Mouse (Mus musculus): ENCODE data around the gene Hacd4.
A peak's percentile ranks its signal among the peaks of the same experiment; 100 is the strongest.

The Hacd4 gene

DNA sequence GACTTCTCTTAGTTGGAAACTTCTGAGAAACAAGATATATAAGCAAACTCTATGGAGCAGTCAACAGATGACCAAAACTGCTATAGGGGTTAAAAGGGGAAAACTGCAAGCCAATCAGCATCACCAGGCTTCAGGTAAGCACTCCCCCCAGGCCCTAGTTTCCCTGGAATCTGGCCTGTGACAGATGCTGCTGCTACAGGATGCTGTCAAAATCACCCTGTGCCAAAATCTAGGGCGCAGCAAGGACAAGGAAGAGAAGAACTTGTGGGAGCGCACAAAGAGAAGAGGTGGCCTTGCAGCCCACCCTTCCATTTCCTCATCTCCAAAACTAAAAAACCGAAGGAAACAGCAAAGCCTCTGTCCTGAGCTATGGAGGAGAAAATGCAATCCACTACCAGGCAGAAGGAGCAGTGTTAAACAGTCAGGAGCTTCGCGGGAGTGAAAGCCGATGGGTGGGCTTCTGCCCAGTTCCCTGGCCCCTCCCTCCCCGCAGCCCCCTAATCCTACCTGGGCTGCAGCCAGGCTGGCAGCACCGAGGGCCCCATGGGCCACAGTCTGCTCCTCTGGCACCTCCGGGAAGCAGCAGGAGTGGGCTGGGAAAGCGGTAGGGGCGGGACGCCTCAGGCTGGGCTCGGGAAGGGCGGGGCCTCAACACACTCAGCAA, at the start of gene Hacd4:
TSS of gene Hacd4 (minus strand) at position 603 of the 664 bp plus-strand sequence.
- peak; percentile 2 for DNase-seq

DNA sequence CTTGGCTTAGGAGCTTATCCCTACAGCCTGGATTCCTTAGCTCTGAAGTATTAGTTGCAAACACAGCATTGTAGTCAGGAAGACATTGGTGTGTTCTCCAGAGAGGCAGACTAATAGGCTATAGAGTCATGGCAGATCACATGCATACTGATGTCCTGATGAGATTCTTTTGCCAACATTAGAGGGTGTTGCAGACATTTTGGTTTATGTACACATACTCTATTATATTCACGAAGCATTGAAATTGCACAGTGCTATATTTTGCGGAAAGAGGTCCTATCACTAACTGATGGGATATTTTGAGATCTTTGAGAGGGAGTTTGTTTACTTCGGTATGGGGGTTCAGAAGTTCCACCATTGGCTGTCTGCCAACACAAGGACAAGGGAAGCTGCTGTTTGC, 49.4 kb upstream of the Hacd4 start:
- no peak for DNase-seq

DNA sequence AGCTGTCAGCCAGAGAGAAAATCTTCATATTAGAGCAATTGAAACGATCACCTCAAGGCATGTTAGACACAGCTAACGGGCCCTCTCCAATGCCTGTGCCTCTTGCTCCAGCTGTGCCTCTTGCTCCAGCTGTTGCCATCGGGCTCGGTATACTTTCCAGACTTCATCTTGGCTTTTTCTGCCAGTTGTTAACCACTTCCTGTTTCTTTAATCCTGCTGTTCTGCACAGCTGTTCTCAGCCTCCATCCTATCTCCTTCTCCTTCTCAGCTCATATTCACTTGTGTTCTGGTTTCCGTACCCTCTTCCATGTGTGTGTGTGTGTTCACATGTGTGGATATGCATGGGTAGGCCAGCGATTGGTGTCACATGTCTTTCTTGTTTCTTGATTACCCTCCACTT, 41.4 kb upstream of the Hacd4 start:
- no peak for DNase-seq

DNA sequence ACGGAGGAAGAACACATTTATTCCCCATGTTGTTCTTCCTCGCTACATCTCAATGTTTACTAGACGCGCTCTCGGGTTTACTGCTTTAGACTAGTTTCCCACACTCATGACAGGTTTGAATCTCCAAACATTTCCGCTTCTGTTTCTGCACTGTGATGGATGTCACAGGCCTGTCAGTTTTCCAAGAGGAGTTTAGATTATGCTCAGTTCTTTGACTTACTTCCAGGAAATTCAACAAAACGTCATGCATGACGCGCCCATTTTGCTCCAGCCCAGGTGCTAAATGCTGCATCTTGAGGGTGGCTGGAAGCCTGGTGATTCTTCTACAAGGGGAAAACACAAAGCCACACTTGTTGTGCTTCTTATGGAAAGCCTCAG, 40.1 kb upstream of the Hacd4 start:
- DNase-seq: no peak

DNA sequence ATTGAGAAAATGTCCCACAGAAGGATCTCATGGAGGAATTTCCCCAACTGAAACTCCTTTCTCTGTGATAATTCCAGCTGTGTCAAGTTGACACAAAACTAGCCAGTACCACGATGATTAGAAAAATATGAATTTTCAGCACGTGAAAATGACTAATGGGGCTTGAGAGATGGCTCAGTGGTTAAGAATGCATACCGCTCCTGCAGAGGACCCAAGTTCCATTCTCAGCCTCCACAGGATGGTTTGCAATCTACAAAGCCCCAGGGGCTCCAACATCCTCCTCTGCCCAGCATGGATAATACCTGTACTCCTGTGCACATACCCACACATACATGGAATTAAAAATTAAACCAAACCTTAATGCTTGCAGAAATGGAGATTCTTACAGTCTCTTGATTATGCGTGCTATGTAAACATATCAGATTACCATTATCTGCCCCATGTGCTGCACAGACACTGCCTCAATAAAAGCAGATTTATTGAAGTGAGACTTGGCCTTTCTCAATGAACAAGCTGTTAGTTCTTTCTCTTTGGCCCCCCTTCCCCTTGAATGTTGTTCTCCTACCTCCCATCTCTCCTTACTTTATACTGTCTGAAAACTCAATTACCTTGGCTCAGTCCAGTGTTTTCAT, 39.6 kb upstream of the Hacd4 start:
- DNase-seq: no peak

DNA sequence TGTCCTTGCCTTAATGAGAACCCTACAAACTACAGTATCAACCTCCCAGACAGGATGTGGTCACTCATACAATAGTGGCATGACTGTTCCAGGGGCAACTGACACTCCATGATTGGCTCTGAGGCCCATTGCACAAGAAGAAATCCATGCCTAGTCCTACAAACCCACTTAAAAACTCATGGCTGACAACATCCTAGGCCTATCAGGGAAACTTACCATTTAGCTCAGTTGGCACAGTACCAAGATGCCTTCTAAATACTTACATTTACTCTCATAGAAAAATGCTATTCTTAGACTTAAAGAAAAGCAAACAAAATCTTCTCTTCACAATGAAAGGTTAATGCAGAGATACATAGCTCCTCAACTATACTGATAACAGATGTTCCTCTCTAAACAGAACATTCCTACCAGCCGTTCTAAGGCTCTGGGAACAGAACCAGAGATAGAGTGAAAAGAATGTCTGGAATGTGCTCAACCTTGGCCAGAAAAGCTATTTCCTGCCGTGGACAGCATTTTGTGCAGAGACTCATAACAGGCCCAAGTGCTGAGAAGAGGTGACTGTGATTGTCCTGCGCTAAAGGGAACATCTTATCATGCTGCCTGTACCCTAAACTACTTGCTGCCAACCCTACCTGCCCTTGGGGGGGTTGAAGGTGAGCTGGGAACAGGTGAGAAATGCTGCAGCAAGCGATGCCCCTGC, 37.9 kb upstream of the Hacd4 start:
- no peak for DNase-seq

DNA sequence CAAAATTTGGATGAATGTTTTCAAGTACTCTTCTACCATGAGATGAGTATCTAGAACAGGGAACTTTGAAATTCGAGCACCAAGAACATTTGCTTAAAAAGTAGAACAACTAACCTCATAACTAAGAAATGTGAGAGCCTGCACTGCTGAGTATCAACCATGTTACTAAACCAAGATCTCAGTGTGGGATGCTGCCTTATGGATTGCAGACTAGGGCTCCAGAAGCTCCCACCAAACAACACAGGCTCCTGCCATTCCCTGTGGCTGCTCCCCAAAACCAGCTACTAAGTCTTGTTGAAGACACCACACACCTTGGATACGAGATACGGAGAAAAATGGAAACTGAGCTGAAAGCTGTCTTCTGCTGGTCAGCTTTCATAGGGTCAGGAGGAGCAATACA, 37.4 kb upstream of the Hacd4 start:
- no peak for DNase-seq

DNA sequence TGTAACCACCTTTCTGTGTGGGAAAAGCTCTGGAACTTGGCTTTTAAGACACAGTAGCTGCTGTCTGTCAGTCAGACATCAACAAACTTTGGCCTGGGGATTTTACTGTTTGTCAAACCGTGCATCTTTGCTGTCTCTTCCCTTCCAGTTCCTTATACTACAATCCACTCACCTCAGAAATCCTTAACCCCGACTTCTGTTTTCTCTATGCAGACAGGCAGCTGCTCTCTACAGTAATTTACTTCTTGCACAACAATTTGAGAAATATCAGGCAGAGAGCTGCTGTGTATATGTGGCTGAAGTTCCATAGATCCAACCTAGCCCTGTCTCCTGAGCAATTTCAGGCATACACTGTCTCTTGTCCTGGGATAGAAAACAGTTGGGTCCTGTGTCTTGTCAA, 32.8 kb upstream of the Hacd4 start:
- DNase-seq: no peak

DNA sequence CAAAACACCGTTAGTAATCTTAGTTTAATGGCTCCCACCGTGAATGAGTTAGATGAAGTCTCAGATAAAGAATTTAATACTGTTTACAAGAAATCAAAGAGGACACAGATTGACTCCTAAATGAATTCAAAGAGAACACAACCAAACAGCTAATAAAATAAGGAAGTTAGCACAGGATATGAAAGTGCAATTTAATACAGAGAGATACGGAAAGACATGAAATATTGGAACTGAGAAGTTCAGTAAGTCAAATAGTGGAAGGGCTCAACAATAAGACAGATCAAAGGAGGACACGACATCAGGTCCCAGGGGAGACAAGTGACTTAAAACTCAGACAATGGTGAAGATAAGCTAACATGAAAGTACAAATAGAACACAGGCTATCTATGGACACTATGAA, 25.8 kb upstream of the Hacd4 start:
- DNase-seq: no peak

DNA sequence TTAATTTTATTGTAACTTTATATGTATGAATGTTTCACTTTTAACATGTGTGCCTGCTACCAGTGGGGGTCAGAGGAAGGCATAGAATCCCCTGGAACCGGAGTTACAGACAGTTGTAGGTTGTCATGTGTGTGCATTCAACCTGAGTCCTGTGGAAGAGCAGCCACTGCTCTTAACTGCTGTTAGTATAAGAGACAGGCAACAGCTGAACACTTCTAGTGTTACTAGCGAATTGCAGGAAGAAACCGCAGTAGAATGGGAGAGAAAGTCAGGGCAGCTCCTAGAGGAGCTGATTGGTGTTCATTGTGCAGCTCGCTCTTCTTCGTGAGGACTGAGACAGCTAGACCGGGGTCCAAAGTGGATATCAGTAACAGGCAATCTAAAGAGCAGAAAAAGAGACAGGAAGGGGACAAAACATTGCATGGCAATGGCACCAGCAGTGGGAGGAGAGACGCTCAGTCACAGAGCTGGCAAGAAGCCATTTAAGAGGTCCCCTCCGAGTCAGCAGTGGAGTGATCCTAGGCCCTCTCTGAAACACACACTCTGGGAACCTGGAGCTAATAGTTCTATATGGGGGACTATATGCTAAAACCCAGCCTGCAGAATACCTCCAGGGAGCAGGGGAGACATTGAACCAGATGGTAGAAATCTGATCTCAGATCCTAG, 24.4 kb upstream of the Hacd4 start:
- no peak for DNase-seq

DNA sequence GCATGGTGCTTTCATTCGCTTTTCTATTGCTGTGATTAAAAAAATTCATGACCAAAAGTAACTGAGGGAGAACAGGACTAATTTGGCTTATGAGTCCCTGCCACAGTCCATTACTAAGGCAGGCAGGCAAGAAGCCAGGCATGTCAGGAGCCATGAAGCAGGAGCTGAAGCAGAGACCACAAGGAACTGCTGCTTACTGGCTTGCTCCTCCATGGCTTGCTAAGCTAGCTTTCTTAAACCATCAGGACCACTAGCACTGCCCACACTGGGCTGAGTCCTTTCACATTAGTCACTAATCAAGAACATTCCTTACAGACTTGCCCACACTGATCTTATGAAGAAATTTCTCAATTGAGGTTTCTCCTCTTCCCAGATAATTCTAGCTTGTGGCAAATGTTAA, 23.8 kb upstream of the Hacd4 start:
- no peak for DNase-seq

DNA sequence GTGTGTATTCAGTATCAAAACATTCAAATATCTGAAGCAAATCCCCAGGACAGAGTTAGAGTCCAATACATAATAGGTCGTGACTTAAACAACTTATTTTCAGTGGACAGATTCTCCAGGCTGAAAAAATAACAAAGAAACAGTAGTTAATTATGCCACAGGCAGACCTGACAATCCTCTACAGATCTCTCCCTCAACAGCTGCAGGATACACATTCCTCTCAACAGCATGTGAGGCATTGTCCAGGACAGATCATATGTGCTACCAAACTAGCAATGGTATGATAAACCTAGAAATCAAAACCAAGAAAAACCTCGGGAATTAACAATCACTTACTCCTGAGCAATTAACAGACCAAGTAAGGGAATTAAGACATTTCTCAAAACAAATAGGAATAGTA, 22.6 kb upstream of the Hacd4 start:
- DNase-seq: no peak

DNA sequence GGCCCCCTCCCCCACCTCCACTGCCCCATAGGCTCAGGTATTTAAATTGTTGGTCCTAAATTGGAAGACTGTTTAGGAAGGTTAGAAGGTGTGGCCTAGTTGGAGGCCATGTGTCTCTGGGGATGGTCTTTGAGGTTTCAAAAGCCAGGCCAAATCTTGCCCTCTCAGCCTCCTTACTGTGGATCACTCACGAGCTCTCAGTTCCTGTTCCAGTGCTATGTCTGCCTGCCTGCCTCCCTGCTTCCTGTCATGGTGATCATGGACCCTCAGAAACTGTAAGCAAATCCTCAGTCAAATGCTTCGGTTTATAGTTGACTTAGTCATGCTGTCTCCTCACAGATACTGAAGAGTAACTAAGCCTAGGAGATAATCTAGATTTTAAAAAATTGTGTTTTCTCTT, 19.9 kb upstream of the Hacd4 start:
- no peak for DNase-seq

DNA sequence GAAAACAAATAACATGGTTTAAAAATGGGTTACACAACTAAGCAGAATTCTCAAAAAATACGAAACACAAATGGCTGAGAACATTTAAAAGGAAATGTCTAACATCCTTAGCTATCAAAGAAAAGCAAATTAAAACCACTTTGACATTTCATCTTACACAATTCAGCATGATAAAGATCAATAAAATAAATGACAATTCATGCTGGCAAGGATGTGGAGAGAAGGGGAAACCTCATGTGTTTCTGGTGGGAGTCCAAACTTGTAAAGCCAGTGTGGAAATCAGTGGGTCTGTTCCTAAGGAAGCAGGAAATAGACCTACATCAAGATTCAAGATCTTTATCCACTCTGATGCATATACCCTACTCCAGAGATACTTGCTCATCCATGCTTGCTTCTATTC, 19.4 kb upstream of the Hacd4 start:
- DNase-seq: no peak

DNA sequence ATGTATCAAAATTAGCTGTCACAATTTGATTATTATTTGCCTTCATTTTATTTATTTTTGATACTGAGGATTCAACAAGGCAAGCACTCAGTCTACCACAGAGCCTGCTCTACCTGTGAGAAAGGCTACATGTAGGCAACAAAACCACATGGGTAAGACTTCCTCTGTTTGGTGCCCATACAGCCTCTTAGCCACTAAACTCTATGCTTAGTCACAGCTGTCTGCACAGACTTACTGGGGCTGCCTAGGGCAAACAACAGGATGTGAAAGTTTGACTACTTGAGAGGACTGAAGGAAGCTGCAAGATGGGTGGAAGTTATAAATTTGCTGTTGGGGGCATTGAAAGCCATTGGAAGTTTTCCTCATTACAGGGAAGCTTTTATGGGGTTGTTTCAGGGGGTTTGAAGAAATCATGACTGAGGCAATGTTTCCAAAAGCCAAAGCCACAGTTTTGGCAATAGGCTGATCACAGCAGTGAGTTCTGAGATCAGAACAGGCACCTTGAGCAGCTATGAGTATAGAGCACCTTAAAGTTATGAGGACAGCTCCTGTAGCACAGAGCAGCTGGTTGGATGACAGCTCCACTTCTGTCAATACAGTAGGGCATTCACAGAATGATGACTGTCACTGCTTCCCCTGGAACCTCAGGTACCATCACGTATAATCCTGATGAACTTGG, 11.5 kb upstream of the Hacd4 start:
- DNase-seq: no peak

DNA sequence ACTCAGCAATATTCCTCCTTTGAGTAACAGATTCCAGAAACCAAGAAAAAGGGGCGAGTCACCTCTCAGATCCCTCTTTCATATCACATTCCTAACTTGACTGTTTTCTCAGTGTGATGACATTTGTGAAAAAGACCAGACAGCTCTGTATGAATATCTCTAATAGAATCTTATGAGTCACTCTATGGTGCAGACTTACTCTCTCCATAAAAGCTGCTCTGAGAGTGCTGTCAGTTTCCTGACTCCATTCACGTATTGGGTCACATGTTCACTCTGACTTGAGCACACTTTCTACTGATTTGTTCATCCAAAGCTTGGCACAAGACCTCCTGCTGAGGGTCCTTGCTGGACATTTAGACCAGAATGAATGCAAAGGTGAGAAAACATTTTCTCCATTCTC, 10.2 kb upstream of the Hacd4 start:
- no peak for DNase-seq

DNA sequence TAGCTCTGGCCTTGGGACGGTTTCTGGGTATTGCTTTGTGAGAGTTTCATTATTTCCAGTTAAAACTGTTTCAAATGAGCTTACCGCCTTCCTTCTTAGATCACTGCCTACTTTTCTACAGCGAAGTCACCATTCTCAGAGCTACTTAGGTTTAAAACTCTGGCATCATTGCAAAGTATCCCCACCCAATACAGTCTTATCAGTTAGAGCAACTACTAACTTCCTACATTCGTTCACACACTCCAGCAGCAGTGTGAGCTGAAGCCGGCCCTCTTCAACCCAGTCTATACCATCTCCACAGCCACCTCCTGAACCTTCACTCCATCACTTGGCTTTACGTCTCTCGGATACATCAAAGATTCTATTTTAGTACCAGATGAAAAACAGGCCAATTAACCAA, 2.1 kb upstream of the Hacd4 start:
- no peak for DNase-seq

DNA sequence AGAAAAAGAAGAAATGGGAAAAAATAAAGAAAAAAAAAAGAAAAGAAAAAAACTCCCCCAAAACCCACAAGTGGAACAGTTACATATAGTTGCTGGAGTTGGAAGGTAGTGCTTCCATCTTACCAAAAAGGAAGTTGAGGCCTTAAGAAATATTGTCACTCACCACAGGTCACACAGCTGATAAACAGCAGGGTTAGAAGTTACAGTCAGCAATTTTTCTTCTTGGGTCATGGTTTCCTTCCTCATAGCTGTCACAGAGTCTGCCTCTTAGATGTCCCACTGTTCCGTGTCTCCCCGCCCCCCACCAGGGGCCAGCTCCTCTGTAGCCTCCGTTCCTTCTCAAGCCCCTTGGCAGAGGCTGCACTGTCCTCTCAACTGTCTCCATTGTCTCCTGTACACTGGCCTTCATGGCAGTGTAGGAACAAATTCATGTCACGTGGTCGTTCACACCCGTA, 968 bp upstream of the Hacd4 start:
- DNase-seq: no peak

DNA sequence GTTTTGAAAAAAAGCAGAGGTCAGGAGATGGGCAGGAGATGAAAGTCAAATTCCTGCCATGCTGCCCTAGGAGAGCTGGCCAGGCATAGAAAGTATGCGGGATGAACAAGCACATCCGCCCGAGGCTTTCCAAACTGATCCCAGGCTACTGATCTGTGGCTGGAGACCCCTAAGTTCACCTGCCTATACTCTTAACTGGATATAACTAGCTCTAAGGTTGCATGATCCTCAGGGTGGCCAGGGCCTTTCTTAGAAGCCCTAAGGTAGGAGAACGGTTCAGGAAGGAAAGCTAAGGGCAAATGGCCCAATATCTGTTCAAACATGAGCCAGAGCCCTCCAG, 232 bp upstream of the Hacd4 start:
- DNase-seq: no peak

DNA sequence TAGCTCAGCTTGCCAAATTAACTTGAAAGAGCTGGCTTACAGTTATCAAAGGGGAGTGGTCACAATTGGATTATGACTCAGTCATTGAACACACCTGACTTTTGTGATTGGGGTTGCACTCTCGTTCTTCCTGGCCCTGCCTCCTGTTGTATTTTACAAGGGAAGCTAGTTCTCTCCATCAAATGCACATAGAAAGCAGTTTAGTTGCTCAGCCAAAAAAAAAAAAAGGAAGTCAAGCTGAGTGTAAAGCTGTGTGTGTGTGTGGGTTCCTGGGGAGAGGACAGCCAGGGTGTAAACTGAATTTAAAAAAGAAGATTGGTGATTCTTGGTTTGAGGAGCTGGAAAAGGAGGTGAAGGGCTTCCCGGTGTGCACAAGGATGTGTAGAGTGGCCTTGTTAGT, 811 bp downstream of the Hacd4 start:
- DNase-seq: no peak

DNA sequence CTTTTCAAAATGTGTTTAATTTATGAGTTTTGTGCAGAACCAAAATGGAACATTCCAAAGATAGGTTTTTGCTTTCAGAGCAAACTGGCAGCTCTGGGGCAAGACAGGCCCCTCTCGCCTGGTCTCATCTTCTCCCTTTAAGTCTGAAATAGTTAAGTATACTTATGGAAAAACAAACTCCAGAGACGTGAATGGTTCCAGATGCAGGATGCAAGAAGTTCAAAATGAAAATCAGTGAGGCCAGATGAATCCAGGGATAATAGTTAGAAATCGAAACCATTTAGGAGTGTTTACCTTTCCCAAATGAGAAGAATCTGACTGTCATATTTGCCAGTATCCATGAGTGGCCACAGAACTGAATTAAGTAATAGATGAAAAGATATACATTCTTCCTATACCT, 1.6 kb downstream of the Hacd4 start:
- DNase-seq: no peak

DNA sequence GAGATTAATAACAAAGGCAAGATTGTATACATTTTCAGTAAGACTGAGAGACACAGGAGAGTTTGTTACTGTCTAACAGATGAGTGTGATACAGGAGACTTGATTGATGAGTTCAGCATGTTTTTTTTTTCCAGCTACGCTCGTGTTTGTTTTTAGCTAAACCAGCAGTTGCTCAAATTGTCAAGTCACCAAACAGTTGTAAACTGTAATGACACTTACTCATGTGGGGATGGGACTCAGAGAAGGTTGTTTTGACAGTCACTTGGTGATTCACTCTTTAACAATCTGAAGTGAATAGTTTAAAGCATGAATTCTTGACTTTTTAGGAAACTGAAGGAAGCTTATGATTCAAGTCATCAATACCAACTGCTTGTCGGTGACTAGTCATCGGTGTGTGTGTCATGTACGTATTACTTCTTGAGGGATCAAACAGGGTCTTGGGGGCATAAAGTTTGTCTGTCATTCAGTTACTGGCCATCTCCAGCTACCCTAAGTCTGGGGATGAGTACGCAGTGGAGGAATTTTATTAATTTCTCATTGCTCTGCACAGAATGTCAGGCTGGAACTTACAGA, 2.0 kb downstream of the Hacd4 start:
- no peak for DNase-seq

DNA sequence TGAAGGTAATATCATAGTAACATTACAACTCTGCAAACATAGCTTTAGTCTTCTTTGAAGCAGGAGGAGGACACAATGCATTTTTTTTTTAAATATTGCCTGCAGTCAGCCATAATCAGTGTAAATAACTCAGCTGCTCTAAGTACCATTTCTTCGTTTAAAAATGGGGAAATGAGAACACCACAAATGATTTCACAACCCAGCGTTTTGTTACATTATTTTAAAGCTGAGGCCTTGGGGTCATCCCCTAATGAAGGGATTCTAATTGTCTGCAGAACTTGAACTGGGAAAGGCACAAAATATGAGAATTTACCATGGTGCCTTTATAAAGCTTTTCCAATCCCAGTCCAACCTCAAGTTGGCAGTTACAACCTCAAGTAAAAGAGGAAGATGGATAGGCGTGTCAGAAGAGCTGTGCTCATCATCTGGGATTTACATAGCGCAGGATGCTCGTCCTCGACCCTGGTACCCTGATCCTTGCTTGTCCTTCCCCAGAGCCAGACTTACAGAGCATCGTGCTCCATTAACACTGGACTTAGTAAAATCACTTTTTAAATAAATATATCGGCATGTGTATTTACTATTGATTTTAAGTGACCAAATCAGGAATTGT, 6.2 kb downstream of the Hacd4 start:
- no peak for DNase-seq

Data from cerebellum, adult 9-10 months (tissue).